Mouse (Mus musculus) spleen, adult 2 months (tissue): Measurements from ENCODE around the gene Slc6a9. TPM values are rescaled to one million over a fixed set of nuclear protein-coding genes. Genes with fewer than 3 reads are reported as not detected.

Experiments used
- DNase-seq, 2 experiments: peaks; one replicate each; pipeline versions ENCODE4 v3.0.0 to v3.0.0-alpha.2; 2012 to 2021; ENCODE audit warnings: low spot score in 2 of 2, low read depth in 1 of 2
- H3K27ac ChIP-seq: fragments of 200-500 bp; 2 replicates; pipeline ENCODE4 v1.5.1; 2012; ENCODE audit warnings: low read length, inconsistent platforms; ENCODE audit not compliant: insufficient read depth
- H3K27me3 ChIP-seq: fragments of 200-500 bp; 2 replicates; pipeline ENCODE4 v1.6.1; 2012; ENCODE audit warnings: mild to moderate bottlenecking, moderate library complexity, low read length, inconsistent platforms; ENCODE audit not compliant: control insufficient read depth, insufficient read depth
- H3K36me3 ChIP-seq: fragments of 200-500 bp; 2 replicates; pipeline ENCODE4 v1.6.1; 2012; ENCODE audit warnings: mild to moderate bottlenecking, low read length, inconsistent platforms; ENCODE audit not compliant: control insufficient read depth, insufficient read depth
- H3K4me1 ChIP-seq: fragments of 200-500 bp; 2 replicates; pipeline ENCODE4 v1.6.1; 2011; ENCODE audit warnings: inconsistent platforms; ENCODE audit not compliant: control insufficient read depth, insufficient read depth, insufficient read length
- H3K4me3 ChIP-seq: fragments of 200-500 bp; 2 replicates; pipeline ENCODE4 v1.5.1; 2011; ENCODE audit warnings: mild to moderate bottlenecking, inconsistent platforms; ENCODE audit not compliant: insufficient read depth, insufficient read length; ENCODE audit errors: extremely low read depth
- CTCF ChIP-seq: fragments of 200-500 bp; IDR thresholded peaks from 2 replicates; pipeline ENCODE4 v1.5.1; 2011; ENCODE audit warnings: mild to moderate bottlenecking, inconsistent platforms; ENCODE audit not compliant: insufficient read depth, insufficient read length, insufficient replicate concordance; ENCODE audit errors: extremely low read depth
- POLR2A ChIP-seq: fragments of 200-500 bp; IDR thresholded peaks from 2 replicates; pipeline ENCODE4 v1.6.1; 2011; ENCODE audit warnings: low read depth, low read length, inconsistent platforms
- WGBS: fragments of 180-500 bp; shearing (Covaris S2); methylation state at CpG from one replicate; pipeline ENCODE4 v1.1.7; 2018; 5-methylcytosine and 5-hydroxymethylcytosine counted together
- polyA plus RNA-seq: library from polyadenylated mRNA; depleted of rRNA; stranded (reverse); fragments of >200 nt; gene quantifications from 2 replicates; pipeline ENCODE4 v1.2.3, GENCODE M21; 2012

Gene Slc6a9
- polyA plus RNA-seq, 1 experiment = 68.5 TPM

DNA sequence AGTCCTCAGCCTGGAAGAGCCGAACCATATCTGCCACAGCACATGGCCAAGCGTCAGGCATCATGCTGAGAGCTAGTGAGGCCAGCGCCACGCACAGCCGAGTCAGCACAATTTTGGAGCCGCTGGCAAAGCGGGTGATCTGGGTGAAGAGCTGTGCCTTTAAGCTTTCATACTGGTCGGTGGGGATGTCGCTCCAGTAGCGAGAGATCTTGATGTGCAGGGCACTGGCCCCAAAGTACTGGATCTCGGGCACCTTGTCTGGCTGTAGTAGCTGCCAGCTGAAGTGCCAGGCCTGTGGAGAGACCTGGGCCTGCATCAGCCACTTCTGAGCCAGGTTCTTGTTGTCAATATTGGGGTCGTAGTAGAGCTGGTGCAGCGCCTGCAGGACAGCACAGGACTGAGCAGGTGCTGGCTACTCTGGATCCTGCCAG lies 77.8 kb downstream of the Slc6a9 start:
- WGBS = 95% methylated on average over 13 of the region's 13 CpGs
- H3K4me3 ChIP-seq = no peak overlapping the region
- no peaks in the 10 kb centered on the region for H3K27me3 ChIP-seq
- TF ChIP-seq POLR2A (no peak), CTCF (no peak)
- no peak overlapping the region for H3K27ac ChIP-seq
- no peak for DNase-seq
- H3K4me1 ChIP-seq = peaks cover 6% of the 10 kb centered on the region
- peaks cover 6% of the 10 kb centered on the region for H3K36me3 ChIP-seq

DNA sequence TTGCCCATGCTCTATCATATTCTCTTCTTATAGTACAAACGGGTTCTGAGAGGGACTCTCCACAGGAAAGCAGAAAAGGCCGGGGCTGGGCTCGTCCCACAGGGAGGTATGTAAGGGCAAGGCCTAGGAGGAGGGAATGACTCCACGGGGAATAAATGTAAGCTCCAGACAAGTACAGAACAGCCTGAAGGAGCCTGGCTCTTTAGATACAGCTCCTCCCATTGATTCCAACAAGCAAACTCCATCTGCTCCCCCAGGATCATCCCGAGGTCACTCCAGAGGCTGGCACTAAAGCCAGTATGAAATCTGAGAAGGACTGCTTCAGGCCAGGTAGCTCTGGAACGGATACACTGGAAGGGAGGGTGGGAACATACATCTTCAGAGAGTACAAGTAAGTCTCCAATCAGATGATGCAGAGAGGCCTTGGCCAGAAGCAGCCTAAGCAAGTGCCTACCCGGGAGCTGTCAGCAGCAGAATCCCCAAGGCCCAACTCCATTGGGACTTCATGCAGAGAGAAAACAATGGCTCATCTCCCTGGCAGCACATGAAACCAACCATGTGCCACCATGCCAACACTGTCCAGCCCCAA lies 78.5 kb downstream of the Slc6a9 start:
- peaks cover 6% of the 10 kb centered on the region for H3K4me1 ChIP-seq
- no peak overlapping the region for H3K4me3 ChIP-seq

DNA sequence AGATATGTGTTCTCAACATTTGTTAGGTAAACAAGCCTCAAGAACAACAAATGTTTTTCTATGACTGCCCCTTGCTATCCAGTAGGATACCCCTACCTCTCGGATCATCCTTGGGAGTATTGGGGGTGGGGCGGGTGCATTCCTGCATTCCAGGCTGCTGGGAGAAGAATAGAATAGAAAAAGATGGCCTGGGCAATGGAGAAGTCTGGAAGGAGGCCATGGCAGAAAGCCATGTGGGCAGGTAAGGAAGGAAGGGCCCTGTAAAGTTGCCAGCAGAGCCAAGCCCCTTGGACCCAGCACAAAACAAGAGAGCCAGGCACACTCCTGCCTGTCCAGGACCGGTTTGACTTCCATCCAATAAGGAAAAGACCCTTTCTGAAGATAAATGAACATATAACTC lies 79.1 kb downstream of the Slc6a9 start:
- no peak for DNase-seq
- 85% methylated on average over 3 of the region's 3 CpGs for WGBS

More for the DNA sequence above, 78.5 kb downstream of the Slc6a9 start:
- Histone ChIP-seq H3K27me3 (no peaks in the 10 kb centered on the region), H3K36me3 (peaks cover 6% of the 10 kb centered on the region), H3K27ac (no peak overlapping the region)
- WGBS = 84% methylated on average over 7 of the region's 7 CpGs
- TF ChIP-seq POLR2A (no peak), CTCF (no peak)
- no peak for DNase-seq

DNA sequence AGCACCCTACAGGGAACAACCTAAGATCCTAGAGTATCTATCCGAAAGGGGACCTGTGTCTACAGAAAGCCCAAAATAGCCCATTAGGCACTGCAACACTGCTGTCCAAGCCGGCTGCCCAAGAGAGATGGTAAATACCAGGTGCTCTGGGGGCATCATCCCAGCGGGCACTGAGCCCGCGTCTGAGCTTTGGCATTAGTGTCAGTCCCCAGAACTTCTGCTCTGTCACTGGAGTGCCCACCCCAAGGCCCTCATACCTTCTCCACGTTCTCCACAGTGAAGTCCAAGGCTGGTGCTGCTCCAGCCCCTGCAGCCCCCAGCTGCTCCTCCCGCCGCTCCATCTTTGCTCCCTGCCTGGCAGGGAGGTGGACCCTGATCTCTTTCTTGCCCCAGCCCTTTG lies 79.7 kb downstream of the Slc6a9 start:
- no peak for TF ChIP-seq POLR2A
- TF ChIP-seq CTCF = no peak
- H3K4me3 ChIP-seq = peak overlapping the region; percentile 86; the same call in 1 of the 2 replicates
- no peak for DNase-seq
- H3K27ac ChIP-seq = no peak overlapping the region
- no peaks in the 10 kb centered on the region for H3K27me3 ChIP-seq
- peaks cover 9% of the 10 kb centered on the region for H3K4me1 ChIP-seq
- 16% methylated on average over 8 of the region's 8 CpGs for WGBS
- peaks cover 6% of the 10 kb centered on the region for H3K36me3 ChIP-seq

More for the DNA sequence above, 79.1 kb downstream of the Slc6a9 start:
- peaks cover 6% of the 10 kb centered on the region for H3K4me1 ChIP-seq
- H3K27me3 ChIP-seq = no peaks in the 10 kb centered on the region
- H3K27ac ChIP-seq = no peak overlapping the region
- TF ChIP-seq CTCF (no peak), POLR2A (no peak)
- H3K36me3 ChIP-seq = peaks cover 6% of the 10 kb centered on the region
- no peak overlapping the region for H3K4me3 ChIP-seq

DNA sequence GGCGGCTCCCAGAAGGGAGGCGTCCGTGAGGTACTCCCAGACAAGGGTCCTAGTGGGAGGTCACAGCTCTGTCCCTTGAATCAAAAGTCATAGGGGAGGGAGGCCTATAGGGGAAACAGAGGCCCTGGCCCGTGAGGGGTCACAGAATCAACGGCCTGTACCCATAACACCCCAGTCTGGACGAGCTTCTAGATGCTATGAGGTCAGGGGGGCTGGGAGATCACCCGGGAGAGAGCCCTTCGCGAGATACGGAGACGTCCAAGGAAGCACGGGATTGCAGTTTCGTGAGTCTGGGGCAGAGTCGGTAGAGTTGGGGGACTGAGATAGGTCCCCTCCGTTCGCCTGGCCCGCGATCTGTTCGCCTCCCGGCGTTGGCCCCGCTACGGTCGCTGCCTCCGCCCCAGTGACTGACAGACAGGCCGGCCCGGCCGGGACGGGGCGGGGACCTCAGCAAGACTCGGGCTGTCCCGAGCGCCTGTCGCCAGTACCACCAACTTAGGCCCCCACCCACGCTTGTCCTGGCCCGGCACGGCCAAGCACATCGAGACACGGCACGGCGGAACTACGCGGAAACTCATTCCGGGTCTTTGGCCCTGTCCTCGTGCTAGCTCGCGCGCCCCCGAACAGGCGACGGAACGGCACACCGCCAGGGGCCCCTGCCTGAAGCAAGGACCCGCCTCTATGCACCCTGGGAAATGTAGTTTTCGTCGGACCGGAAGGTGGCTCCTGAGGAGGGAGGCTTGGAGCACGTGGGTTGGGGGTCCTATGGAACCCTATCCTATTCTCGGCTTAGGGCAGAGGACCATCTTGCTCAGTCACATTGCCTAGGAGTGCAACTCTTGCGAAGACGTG lies 80.5 kb downstream of the Slc6a9 start, which contains the start of gene Ipo13:
Gene Ipo13 (minus strand): TSS at position 409 of the 852 bp plus-strand sequence.
- under 1% methylated on average over 61 of the region's 61 CpGs for WGBS
- H3K4me1 ChIP-seq = peaks cover 9% of the 10 kb centered on the region
- TF ChIP-seq CTCF = no peak
- peak; percentile 68 for TF ChIP-seq POLR2A
- H3K36me3 ChIP-seq = peaks cover 6% of the 10 kb centered on the region
- peak within 1 kb of the TSS; percentile 86 for H3K4me3 ChIP-seq
- no peaks in the 10 kb centered on the region for H3K27me3 ChIP-seq
- peak within 1 kb of the TSS; percentile 92 for H3K27ac ChIP-seq
- DNase-seq = peak; percentile 86 to 94

DNA sequence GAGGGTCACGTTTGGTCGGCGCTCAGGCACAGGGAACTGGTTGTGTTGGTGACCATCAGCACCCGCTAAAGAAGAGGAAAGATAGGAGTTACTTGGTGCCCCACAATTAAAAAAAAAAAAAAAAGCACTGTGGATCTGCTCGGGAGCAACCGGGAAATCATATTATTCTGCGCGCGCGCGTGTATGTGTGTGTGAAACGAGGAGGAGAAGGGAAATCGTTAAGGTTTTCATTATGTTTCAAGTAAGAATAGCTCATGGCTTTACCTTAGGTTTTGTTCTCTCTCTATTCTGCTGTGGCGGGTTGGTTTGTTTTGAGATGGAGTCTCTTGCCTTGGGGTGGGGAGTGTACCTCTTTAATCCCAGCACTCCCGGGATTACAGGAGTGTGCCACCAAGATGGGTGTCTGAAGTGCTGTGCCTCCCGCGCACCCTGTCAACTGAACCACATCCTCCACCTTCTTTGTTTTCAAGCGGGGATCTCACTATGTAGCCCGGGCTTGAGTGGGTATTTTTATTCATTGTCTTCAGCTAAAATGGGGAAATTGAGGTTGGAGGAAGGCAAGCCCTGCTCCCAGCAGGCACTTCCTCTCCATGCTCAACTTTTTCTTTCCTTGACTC lies 81.3 kb downstream of the Slc6a9 start:
- peaks cover 6% of the 10 kb centered on the region for H3K36me3 ChIP-seq
- under 1% methylated on average over 19 of the region's 19 CpGs for WGBS
- peaks cover 9% of the 10 kb centered on the region for H3K4me1 ChIP-seq
- TF ChIP-seq POLR2A = no peak
- no peak for TF ChIP-seq CTCF
- peak overlapping the region; percentile 92; the same call in 1 of the 2 replicates for H3K27ac ChIP-seq
- no peaks in the 10 kb centered on the region for H3K27me3 ChIP-seq
- peak overlapping the region; percentile 86 for H3K4me3 ChIP-seq
- DNase-seq = no peak
